Mouse (Mus musculus) thymus, postnatal 25 days (tissue): ENCODE measurements around the gene Trib3.
A peak's percentile ranks its signal among the peaks of the same experiment; 100 is the strongest.

Experiments
- DNase-seq: peaks from one replicate; pipeline ENCODE4 v3.0.0; 2022

The Trib3 gene

GRCm38 (mm10) chr2:152346776-152347465 is 3.1 kb upstream of the Trib3 start:
- no peak for DNase-seq

GRCm38 (mm10) chr2:152345393-152345792 is 1.6 kb upstream of the Trib3 start:
- DNase-seq: no peak

DNA sequence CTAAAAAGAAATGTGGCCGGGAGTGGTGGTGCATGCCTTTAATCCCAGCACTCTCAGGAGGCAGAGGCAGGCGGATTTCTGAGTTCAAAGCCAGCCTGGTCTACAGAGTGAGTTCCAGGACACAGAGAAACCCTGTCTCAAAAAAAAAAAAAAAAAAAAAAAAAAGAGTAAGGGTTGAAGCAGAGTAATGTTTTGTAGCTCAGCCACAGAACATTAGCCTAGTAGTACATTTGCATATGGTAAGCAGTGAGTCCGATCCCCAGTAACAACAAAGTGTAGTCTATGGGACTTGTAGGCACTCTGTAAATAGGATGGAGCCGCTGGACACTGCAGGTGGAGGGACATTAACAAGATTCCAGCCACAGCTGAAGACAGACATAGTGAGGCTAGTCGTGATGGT is 1.1 kb upstream of the Trib3 start:
- no peak for DNase-seq

DNA sequence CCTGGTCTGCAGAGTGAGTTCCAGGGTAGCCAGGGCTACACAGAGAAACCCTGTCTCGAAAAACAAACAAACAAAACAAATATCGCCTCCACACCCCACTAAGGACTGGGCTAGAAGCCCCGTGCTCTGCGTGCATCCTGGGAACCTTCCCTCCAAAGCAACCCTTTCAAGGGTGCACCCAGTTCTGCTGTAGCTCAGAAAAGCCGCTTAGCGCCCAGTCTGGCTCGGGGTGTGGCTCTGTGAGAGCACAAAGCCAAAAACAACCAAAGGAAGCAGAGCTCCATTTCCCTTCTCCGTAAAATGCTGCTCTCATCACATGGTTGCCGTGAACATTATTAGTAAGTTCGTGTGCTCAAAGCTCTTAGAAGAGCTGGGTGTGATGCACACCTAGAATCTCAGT is 529 bp upstream of the Trib3 start:
- DNase-seq: peak; percentile 26

- no peak for DNase-seq
Measured at GRCm38 (mm10) chr2:152339631-152340179, 4.1 kb downstream of the Trib3 start.

DNA sequence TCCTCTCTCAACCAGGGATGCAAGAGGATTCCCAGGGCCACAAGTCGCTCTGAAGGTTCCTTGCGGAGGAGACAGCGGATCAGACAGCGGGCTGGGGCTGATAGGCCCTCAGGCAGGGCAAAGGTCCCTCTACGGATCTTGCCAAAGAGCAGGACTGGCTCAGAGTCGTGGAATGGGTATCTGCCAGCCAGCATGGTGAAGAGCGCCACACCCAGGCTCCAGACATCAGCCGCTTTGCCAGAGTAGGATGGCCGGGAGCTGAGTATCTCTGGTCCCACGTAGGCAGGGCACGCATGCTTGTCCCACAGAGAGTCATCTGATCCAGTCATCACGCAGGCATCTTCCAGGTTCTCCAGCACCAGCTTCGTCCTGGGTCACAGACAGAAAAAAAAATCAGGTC is 5.5 kb downstream of the Trib3 start:
- DNase-seq: no peak

- no peak for DNase-seq
Measured at GRCm38 (mm10) chr2:152337591-152338212, 6.1 kb downstream of the Trib3 start.

DNA sequence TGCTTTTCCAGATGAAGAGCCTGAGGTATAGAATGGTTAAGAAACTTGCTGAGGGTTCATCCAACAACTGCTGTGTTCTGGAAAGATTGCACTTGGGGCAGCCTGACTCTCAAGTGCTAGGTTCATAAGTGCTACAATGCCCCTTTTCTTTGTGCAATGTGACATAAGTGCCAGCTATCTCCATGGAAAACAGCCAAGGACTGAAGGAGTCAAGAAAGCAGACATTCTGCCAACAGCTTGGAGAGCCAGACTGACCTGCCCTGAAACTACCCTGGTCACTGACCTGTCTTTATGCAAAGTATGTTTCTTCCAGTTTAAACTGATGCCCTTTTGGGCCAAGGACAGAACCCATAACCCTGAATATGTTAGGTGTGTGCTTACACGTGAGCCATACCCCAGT is 7.0 kb downstream of the Trib3 start:
- DNase-seq: no peak

GRCm38 (mm10) chr2:152335289-152335820 is 8.5 kb downstream of the Trib3 start:
- DNase-seq: no peak

GRCm38 (mm10) chr2:152333345-152334006 is 10.4 kb downstream of the Trib3 start:
- DNase-seq: no peak

GRCm38 (mm10) chr2:152332101-152332825 is 11.6 kb downstream of the Trib3 start, which contains the start of gene Rbck1:
Gene Rbck1 (minus strand): TSS chr2:152332653.
- peak; percentile 87 for DNase-seq

GRCm38 (mm10) chr2:152330858-152331423 is 12.9 kb downstream of the Trib3 start:
- DNase-seq: no peak

GRCm38 (mm10) chr2:152327980-152328379 is 15.9 kb downstream of the Trib3 start:
- no peak for DNase-seq

- no peak for DNase-seq
Measured at GRCm38 (mm10) chr2:152326654-152327053, 17.2 kb downstream of the Trib3 start.

GRCm38 (mm10) chr2:152326157-152326556 is 17.7 kb downstream of the Trib3 start:
- DNase-seq: no peak

DNA sequence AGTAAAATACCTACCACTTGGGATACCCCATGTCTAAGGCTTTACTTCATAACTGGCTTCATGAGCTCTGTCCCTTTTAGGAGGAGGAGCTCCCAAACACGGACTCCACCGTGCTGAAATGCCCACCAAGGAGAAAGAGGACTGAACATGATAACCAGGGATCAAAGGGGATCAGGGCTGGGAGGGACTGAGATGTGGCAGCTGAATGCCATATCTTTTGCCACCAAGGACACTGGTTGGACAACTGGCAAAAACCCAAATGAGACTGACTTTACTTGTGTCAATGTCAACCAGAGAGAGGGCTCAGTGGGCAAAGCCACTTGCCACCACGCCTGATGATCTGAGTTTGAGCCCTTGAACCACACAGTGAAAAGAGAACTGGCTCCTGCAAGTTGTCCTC is 19.0 kb downstream of the Trib3 start:
- DNase-seq: no peak

DNA sequence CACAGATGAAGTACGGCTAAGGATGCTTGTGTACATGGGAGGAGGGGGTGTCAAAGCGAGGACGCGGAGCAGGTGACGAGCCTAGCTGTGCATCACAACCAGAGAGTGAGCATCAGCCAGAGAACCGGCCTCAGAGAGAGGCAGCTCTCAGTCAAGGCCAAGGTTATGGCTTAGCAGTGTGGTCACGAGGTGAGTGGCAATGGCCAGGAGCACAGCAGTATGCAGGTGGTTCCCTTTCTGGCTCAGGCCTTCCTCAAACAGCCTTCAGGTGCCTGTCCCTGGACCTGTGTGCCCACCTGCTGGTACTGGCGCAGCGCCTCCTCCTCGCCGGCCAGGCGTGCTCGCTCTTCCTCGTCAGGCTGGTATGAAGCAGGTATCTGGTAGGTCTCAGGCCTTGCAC is 19.9 kb downstream of the Trib3 start:
- no peak for DNase-seq

- no peak for DNase-seq
Measured at GRCm38 (mm10) chr2:152322198-152322597, 21.6 kb downstream of the Trib3 start.

- DNase-seq: no peak
Measured at GRCm38 (mm10) chr2:152321558-152321957, 22.3 kb downstream of the Trib3 start.

DNA sequence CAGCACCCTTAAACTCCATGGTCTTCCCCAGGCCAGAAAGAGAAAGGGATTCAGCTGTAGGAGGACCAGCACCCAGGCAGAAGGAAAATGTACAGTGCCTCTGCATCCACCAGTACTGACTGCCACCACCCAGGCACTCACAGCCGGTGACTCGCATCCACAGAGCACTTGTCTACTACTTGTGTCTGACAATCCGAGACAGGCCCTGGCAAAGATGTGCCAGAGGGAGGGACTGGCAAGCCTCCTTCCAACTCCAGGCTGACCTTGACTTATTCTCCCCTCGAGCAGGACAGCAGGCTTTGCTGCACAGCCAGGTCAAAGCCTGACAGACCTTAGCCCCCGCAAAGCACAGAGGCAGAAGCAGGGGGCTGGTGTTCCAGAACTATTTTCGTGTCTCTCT is 26.8 kb downstream of the Trib3 start:
- DNase-seq: no peak

DNA sequence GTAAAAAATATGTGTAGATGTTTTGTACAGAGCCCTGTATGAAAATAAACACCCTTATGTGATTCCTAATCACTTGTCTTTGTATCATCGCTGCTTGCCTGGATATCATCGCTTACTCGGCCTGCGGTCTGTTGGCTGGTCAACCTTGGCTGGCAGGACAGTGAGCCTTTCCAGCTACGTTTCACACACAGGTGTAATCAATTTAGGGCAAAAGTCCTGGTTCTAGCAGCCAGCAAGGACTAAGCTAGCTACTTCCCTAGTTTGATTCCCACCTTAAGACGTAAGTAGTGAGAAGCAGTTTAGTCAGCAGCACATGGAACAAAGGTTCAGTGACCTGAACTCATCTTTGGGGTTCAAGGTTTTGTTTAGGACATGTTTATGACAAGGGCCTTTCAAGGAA is 29.9 kb downstream of the Trib3 start:
- no peak for DNase-seq

GRCm38 (mm10) chr2:152312996-152313395 is 30.8 kb downstream of the Trib3 start:
- no peak for DNase-seq

DNA sequence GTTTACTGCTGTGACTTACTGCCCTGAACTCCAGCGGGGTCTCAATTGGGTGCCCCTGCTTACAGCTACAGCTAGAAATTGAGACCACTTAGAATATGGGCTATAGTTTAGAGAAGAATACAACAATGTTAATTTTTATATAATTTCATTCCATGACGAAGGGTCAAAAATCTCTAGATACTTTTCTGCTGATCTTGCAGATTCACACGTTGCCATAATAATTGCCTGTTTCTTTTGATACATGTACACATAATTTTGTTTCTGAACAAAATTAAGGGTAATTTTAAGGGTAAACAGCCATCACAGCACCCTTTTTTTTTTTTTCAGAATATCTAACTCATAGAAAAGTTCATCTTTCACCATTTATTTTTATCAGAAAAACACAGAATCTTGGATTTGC is 36.6 kb downstream of the Trib3 start:
- DNase-seq: no peak
